Mouse (Mus musculus) MN1 (cell line): ENCODE results near the gene Gm20671.
"Not testable (repeated sequence)": the region's sequence is repeated elsewhere in the genome, so short reads cannot be mapped to it uniquely, and the experiment has no call there.

Experiments
- DNase-seq: peaks from one replicate; pipeline ENCODE4 v3.0.0-alpha.2; 2016; ENCODE audit warnings: low spot score

Gm20671 gene

DNA sequence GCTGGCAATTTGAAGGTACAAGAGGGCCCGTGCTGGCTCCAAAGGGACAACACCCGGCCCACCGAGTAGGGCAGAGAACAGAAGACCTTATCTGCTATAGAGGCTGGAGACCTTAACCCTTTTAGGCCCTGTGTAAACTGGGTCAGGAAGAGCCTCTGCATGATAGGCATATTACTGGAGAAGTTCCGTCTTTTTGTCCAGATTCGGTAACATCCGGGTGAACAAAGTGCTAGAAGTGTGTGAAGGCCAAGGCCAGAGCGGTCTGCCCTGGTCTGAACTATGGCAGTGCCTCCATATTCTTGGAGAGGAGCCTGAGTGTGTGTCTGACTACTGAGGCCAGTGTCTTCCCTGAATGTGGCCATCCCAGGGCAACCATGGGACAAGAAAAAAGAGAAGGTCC, at the start of gene Gm20671:
Gene Gm20671 (minus strand): TSS at position 101 of the 400 bp plus-strand sequence.
- no peak for DNase-seq

DNA sequence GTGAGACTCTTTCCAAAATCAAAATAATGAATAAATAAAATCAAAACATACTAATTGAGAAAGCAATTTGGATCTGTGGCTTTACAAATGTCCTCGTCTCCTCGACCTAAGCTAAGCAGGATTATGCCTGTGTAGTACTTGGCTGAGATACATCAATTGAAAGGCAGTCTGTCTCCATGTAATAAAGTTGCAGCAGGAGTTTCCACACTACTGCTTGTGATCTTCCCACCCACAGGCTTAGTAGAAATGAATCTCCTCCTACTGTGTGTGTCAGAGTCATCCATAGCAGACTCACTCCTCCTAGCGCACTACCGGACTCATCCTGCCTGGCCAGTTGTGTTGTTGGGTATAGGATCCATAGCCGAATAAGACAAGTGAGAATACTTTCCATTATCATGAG, 45.4 kb upstream of the Gm20671 start:
- DNase-seq, result no peak

DNA sequence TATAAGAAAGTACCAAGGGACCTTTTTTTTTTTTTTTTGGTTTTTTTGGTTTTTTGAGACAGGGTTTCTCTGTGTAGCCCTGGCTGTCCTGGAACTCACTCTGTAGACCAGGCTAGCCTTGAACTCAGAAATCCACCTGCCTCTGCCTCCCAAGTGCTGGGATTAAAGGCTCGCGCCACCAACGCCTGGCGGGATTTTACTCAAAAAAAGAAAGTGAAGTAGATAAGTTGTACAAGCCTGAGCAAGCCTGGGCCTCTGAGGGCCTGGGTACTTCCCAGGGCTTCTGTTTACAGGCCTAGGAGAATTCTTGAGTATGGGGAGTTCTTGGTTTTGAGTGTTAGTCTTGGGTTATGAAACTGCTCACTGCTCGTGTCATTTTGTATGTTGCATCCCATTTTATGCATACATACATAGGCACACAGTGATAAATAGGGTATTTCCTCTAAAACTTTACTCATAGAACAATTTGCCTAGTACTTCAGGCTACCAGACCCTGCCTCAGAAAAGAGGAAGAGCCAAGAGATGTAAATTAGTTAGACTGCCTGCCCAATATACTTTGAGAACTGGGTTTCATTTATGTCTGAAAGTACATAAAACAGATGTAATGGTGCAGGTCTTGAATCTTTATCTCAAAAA, 42.6 kb upstream of the Gm20671 start:
- no peak for DNase-seq

DNA sequence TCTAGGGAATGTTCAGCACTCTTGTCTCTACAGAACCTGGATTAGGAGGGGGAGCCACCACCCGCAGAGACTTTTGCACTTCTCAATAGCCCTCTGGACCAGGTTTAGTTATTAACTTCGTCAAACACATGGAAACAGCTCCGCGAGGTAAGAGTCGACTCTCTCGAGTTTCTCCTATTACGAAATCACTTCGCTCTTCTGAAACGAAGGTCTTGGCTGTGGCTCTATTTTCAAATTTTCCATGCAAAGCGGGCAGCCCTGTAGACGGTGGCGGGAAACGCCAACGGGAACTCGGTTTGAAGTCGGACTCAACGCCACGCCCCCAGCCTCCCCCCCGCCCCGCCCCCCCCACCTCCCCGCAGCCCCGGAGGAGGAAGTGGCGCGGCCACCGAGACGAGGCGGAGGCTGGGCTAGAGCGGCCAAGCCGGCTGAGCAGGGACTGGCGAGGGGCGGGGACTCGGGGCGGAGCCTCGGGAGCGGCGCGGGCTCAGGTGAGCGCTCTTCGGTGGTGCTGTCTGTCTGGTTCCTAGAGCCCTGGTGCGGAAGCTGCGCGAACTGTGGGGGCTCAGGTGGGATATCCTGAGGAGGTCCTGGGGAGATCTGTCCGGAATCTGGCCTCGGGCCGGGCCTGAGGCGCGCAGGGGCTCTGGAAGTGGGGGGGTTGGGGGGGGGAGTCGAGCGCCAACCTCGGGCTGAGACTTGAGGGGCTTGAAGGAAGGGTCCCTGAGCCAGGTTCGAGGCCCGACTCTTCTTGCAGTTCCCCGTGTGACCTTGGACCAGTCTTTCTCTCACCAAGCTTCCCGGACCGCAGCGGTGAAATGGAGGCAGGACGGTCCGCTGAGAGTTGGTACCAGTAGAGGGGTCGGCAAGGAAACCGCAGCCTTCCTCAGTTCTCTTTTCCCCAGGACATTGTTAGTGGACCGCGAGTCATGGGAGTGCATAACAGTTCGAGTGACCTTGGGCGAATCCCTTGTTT, 36.6 kb upstream of the Gm20671 start, which contains the start of gene Depdc5:
Gene Depdc5 (plus strand): TSS at position 449 of the 976 bp plus-strand sequence.
- DNase-seq, result peak; percentile 95

DNA sequence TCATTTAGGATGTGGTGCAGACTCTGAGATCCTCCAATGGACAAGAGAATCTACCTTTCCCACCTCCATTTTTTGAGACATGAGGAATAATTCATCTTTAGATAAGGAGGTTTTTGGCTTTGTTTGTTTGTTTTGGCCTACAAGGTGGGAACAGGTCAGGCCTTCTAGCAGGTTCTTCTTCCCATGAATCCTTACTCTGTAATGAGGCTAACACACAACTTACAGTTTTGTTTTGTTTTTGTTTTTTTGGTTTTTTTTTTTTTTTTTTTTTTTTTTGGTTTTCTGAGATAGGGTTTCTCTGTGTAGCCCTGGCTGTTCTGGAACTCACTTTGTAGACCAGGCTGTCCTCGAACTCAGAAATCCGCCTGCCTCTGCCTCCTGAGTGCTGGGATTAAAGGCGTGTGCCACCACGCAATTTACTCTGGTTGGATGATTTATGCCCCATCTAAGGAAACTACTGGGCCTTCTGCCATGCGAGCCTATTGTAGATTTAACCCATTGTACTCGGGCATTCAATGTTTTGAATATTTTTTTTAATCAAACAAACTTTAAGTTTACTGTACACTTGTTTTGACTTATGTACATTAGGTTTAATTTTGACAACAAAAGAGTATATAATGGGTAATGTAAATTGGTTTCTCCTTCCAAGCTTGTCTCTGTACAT, 35.7 kb upstream of the Gm20671 start:
- DNase-seq, result peak; percentile 69

DNA sequence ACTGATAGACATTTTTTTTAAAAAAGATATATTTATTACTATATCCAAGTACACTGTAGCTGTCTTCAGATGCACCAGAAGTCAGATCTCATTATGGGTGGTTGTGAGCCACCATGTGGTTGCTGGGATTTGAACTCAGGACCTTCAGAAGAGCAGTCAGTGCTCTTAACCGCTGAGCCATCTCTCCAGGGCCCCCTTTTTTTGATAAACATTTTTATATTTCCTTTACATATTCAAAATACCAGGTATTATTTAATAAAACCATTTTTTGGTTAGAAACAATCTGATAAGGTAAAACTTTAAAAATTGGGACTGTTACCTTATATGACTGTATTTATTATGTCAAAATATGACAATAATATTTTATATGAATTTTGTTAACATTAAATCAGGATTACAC, 34.2 kb upstream of the Gm20671 start:
- no peak for DNase-seq

DNA sequence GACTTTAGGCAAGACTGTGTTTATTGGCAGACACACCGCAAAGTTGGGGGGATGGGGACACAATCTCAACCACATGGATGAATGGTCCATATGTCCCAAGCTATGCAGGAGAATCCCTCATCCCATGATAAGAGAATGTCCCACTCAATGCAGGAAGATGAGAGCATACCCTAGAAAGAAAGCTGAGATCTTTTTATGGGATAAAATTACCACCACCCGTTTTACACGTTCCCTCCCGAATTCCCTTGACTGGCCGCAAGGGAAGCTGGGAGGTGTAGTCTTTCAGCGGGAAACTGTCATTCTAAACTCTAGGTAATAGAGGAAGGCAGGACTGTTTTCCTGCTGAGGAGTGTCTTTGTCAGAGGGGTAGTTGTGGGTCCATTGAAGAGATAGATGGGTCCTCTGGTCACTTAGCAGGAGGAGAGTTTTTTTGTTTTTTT, 30.9 kb upstream of the Gm20671 start:
- peak; percentile 73 for DNase-seq

DNA sequence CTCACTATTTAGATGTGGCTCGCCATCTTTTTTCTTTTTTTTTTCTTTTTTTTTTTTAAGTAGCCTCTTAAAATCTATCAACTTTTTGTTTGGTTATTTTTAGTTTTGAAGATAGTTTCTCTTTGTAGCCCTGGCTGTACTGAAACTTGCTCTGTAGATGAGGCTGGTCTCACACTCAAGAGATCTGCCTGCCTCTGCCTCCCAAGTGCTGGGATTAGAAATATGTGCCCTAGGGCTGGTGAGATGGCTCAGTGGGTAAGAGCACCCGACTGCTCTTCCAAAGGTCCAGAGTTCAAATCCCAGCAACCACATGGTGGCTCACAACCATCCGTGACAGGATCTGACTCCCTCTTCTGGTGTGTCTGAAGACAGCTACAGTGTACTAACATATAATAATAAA, 28.4 kb upstream of the Gm20671 start:
- not testable (repeated sequence) for DNase-seq

DNA sequence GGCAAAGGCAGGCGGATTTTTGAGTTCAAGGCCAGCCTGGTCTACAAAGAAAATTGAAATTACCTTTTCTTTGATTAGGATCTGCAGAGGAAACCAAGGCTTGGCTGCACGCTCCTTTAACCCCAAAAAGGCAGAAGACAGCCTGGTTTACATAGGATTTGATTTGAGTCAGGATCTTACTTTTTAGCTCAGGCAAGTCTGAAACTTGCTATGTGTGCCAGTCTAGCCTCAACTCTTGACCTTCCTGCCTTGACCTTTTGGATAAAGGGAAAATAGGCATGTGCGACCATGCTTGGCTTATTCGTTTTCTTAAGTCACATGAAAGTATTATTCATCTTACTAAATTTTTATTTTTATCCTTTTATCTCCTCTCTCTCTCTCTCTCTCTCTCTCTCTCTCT, 27.9 kb upstream of the Gm20671 start:
- peak; percentile 21 for DNase-seq

DNA sequence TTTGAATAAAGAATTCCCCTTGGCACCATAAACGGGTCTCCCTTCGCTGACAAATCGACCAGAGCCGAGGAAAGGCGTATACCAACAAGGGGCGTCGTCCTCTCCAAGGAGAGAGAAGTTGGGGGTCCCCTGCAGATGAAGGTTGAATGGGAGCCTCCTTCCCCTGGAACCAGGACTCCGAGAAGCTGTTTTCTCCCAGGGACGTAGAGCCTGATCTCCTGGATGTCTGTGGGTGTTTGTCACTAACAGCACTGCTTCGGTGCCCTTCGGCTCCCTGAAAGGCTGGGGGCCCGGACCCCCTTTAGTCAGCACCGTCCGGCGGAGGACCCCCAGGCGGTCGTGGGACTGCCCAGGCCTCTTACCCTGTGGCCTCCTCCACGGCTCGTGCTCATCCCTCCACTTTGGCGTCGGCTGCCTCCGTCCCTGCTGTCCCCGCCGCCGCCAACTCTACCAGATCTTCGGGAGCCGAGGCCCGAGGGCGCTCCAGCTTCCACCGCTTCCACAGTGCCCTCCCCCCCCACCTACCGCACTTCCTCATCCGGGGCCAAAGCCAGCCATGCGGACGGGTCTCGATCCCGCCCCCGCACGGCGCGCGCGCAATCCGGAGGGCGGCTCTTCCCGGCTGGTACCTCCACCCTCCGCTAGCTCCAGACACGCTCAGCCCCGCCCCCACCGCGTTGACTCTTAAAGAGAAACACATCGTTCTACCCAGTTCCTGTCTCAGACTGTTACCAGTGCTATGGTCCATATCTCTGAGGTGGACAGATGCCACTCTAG, 27.0 kb upstream of the Gm20671 start, which contains the start of gene Prr14l:
Gene Prr14l (minus strand): TSS at position 526 of the 777 bp plus-strand sequence.
- DNase-seq, result peak; percentile 98

DNA sequence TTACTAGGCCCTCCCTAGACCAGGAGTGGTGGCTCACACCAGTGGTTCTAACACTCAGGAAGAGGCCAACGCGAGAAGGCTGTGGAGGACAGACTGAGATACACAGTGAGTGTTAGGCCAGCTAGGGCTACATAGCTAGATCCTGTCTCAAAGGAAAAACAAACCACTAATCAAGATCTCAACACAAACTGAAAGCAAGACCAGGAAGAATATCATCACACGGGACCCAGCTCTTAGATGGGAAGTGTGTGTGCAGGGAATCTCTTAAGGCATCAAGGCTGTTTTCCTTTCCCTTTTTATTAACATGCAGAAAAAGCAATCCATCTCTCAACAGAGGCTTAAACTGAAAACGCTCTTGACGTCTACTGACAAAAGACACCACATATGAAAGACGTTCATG, 25.1 kb upstream of the Gm20671 start:
- DNase-seq, result no peak

DNA sequence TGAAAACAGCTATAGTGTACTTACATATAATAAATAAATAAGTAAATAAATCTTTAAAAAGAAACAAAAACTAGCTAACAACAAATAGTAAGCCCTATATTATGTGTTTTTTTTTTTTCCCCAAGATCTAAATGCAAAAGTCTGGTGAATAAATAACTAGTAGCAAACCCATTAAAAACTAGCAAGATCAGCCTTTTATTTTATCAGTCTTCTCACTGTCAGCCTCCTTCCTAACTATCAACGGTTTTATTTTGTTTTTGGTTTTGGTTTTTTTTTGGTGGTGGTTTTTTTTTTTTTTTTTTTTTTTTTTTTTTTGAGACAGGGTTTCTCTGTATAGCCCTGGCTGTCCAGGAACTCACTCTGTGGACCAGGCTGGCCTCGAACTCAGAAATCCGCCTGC, 22.7 kb upstream of the Gm20671 start:
- not testable (repeated sequence) for DNase-seq

DNA sequence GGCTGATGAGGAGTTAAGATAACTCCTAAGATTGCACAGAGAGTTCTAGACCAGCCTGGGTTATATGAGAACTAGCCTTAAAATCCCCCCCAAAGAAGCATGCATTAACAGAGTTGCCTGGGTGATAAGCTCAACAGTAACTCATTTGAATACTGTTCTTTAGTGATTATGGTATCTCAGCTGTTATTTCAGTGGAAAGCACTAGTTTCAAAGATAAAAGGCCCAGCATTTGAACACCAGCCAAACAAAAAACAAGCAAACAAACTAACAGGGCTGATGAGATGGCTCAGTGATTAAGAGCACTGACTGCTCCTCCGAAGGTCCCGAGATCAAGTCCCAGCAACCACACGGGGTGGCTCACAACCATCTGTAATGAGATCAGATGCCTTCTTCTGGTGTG, 22.3 kb upstream of the Gm20671 start:
- no peak for DNase-seq

DNA sequence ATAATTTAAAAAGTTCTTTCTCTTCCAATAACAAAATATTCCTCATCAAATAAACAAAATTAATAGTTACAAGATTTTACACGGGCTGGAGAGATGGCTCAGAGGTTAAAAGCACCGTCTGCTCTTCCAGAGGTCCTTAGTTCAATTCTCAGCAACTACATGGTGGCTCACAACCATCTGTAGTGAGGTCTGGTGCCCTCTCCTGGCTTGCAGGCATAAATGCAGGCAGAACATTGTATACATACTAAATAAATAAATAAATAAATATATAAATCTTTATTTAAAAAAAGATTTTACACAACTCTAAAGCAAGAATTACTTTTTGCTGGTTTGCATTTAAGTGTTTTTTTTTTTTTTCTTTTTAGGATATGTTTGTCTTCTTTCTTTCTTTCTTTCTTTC, 13.1 kb upstream of the Gm20671 start:
- no peak for DNase-seq

DNA sequence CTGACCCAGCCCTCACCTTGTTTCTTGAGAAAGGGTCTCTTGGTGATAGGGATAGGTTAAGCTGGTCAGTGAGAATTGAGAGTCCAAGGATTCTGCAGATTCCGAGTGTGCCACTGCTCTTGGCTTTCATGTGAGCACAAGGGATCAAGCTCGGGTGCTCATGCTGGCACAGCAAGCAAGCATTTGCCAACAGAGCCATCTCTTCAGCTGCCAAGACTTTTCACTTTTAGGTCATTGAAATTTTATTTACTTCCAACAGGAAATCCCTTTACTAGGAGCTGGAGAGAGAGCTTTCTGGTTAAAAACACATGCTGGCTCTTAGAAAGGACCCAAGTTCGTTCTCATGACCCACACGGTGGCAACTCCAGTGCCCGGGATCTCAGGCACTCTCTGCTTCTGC, 10.1 kb upstream of the Gm20671 start:
- DNase-seq, result no peak

DNA sequence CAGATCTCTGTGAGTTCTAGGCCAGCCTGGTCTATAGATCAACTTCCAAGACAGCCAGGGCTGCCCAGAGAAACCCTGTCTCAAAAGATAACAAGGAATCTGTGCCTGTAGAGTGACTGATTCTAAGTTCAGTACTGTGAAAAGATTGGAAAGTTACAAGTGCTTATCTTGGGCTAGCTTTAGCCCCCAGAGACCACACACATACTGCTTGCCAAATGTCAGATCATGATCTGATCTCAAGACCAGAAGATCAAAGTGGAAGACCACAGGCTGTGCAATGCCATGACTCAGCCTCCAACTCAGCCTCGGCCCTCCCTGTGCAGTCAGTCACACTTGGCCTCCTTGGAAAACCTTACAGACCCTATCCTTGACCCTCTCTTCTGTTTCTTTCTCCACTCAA, 7.6 kb upstream of the Gm20671 start:
- no peak for DNase-seq

DNA sequence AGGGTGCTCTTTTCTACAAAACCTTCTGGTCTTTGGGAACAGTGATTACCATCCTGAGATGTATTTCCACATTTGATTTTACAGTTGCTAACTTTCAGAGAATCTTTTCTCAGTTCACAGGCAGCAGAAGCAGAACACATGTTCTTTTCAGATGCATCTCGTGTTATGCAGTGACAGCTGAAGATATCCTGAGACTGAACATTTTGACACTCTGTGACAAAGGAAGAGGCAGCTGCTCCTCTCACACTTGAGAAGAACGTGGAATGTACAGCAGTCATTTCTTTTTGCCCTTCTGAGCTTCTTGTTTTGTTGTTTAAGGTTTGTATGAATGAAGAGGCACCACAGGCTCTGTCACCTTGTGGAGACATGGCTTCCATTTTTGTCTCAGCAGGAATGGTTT, 3.1 kb upstream of the Gm20671 start:
- DNase-seq, result no peak

DNA sequence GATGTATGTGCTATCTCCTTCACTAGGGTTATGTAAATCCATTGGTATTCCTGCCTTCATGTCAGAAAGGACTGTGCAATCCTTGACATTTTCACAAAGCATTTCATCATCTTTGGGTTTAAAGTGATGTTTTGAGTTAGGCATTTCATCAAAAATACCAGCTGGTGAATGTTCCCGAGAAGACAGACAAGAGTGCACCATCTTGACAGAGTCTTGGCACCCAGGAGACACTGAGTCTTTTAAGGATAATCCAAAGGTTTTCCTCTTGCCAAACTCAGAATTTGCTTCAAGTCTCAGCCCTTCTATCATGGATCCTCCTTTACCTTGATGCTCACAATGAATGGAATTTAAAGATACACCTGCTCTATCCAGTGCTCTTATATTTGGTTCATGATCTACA, 1.9 kb upstream of the Gm20671 start:
- DNase-seq, result not testable (repeated sequence)

DNA sequence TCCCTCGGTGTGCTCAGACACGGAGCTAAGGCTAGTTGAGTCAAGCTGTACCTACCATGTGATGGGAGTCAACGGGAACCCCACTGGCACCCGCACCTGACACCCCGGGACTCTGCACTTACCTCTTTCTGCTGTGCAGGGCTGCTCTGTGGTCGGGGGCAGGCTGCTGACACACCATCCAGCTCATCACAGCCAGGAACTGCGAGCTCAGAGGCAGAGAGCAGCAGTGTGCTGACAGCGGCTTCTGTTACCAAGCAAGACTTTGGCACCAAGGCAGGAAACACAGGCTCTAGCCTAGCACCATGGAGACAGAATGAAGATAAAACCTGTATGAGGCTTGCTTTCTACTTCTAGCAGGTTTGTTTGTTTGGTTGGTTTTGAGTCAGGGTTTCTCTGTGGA, 6.4 kb downstream of the Gm20671 start:
- DNase-seq, result no peak

DNA sequence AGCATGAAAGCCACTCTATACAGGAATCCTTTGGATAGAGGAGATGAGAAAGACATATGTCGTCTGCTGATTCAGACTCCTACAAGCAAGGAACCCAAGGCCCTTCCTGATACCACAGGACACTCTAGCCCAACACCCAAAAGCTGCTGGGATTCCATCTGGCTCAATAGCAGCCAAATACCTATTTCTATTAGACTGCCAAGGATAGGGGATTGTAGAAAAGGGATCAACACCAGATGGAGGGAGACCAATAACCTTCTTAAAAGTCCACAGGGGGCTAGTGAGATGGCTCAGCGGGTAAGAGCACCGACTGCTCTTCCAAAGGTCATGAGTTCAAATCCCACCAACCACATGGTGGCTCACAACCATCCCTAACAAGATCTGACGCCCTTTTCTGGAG, 11.5 kb downstream of the Gm20671 start:
- no peak for DNase-seq

DNA sequence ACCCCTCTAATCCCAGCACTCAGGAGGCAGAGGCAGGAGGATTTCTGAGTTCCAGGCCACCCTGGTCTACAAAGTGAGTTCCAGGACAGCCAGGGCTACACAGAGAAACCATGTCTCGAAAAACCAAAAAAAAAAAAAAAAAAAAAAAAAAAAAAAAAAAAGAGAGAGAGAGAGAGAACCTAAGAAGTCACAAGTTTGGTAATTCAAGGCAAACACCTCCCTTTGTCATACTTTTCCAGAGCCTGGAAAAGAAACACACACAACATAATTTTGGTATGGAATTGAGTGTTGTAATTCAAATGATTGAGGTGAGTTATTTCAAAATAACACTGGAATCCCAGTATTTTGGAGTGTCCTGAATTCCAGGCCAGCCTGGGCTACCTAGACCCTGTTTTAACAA, 40.5 kb downstream of the Gm20671 start:
- DNase-seq, result not testable (repeated sequence)
